In genomic region chr5:134373912-134374488, GRCm38 (mm10) we compare ENCODE assay signal across 8 mouse cellular contexts. TPM values are rescaled to one million over a fixed set of nuclear protein-coding genes. Genes with fewer than 3 reads are reported as not detected.
DNase-seq lines count a peak whose midpoint lies in the region; ATAC-seq lines count a peak whose summit lies in the region.

No protein-coding gene starts in this region.

- no peak overlapping the region for H3K4me3 ChIP-seq in midbrain, embryonic 12.5 days

- no peak overlapping the region for H3K9ac ChIP-seq in midbrain, embryonic 12.5 days (replicated peaks)

- H3K9me3 ChIP-seq in midbrain, embryonic 12.5 days: no peaks in the 10 kb centered on the region

- ATAC-seq in midbrain, embryonic 12.5 days (ENCODE audit: low FRiP score, low read depth): no peak

- no peaks in the 10 kb centered on the region for H3K27me3 ChIP-seq in midbrain, embryonic 12.5 days
- no peaks in the 10 kb centered on the region for H3K27me3 ChIP-seq in splenic B cell, adult 2 months (ENCODE audit: control insufficient read depth, insufficient read depth, low read length, poor library complexity, severe bottlenecking)

- intact Hi-C loops in left cerebral cortex, postnatal 14 days (cut with DNase I): loop anchor here (5.0 kb wide), 1 partner anchor 113 kb away; no protein-coding TSS in a partner anchor

- no peaks in the 10 kb centered on the region for H3K4me1 ChIP-seq in midbrain, embryonic 12.5 days

- H3K27ac ChIP-seq in midbrain, embryonic 12.5 days (replicated peaks): 0 out of 2 replicates have a peak overlapping the region, but pooled peaks have one; percentile 25

- 79% methylated on average over 9 of the region's 9 CpGs for WGBS in midbrain, embryonic 12.5 days

- no peak overlapping the region for H3K4me2 ChIP-seq in midbrain, embryonic 12.5 days (replicated peaks)

- DNase-seq in ovary, postnatal 14 days (ENCODE audit: low spot score): peak; percentile 42
- DNase-seq in ovary, postnatal 10 days (ENCODE audit: low spot score): no peak
- DNase-seq in c-Kit-positive CD71-positive TER-119-negative erythroid progenitor cells, embryonic 14.5 days (ENCODE audit: low read depth): peak; percentile 51
- peak; percentile 40 to 72 for DNase-seq in frontal cortex, postnatal 36 days (ENCODE audit: low spot score in 2 of 2)
- peak; percentile 82 for DNase-seq in induced T-regulatory cell, adult 2 months (ENCODE audit: low read depth)
- peak; percentile 76 to 80 for DNase-seq in left cerebral cortex, postnatal 14 days (ENCODE audit: low spot score in 2 of 2)
- DNase-seq in splenic B cell, adult 2 months (ENCODE audit: low read depth, low spot score): peak; percentile 77

- peaks cover 59% of the 10 kb centered on the region for H3K36me3 ChIP-seq in midbrain, embryonic 12.5 days
- H3K36me3 ChIP-seq in splenic B cell, adult 2 months (ENCODE audit: control insufficient read depth, insufficient read depth, low read length, poor library complexity, severe bottlenecking): no peaks in the 10 kb centered on the region

RNA-seq across cellular contexts. Expression of gene Gtf2i, which starts 59.4 kb away (rescaled TPM):
- total RNA-seq in left cerebral cortex, postnatal 14 days (2021): 100 to 1,000 TPM; 205 to 240 TPM
- 220 and 243 TPM in 2 replicates for polyA plus RNA-seq in midbrain, embryonic 12.5 days (2016; fragmentation: Nextera tagmentation; extraction: Ambion mirVana)
